Mouse (Mus musculus) hindbrain, embryonic 11.5 days (tissue): ENCODE data around the gene Cym. TPM values are rescaled to one million over a fixed set of nuclear protein-coding genes. Genes with fewer than 3 reads are reported as not detected.
A peak's percentile ranks its signal among the peaks of the same experiment; 100 is the strongest.

Experiments
- ATAC-seq: fragments of 200-750 bp; cut with Nextera tagmentation; 2 replicates; pipeline ENCODE4 v1.8.0; 2017; ENCODE audit warnings: mild to moderate bottlenecking, moderate TSS enrichment, moderate library complexity; ENCODE audit not compliant: low FRiP score
- DNase-seq: peaks from one replicate; pipeline ENCODE4 v3.0.0-alpha.2; 2015; ENCODE audit warnings: low spot score
- H3K27ac ChIP-seq: fragments of 300-500 bp; sonication (generic); 2 replicates; pipeline ENCODE4 v1.5.1; 2014; ENCODE audit warnings: mild to moderate bottlenecking, low read depth, low read length
- H3K27me3 ChIP-seq: fragments of 300-500 bp; sonication (generic); 2 replicates; pipeline ENCODE4 v1.6.1; 2014; ENCODE audit warnings: mild to moderate bottlenecking, low read length, moderate library complexity, mixed read lengths; ENCODE audit not compliant: control insufficient read depth, insufficient read depth
- H3K36me3 ChIP-seq: fragments of 300-500 bp; sonication (generic); 2 replicates; pipeline ENCODE4 v1.6.1; 2014; ENCODE audit warnings: mild to moderate bottlenecking, low read length, moderate library complexity, mixed read lengths; ENCODE audit not compliant: control insufficient read depth, insufficient read depth
- H3K4me1 ChIP-seq: fragments of 300-500 bp; sonication (generic); replicated peaks from 2 replicates; pipeline ENCODE4 v1.6.1; 2014; ENCODE audit warnings: low read length, mixed read lengths; ENCODE audit not compliant: control insufficient read depth, insufficient read depth
- H3K4me2 ChIP-seq: fragments of 300-500 bp; sonication (generic); replicated peaks from 2 replicates; pipeline ENCODE4 v1.6.1; 2014; ENCODE audit warnings: mild to moderate bottlenecking, low read depth, low read length
- H3K4me3 ChIP-seq: fragments of 300-500 bp; sonication (generic); 2 replicates; pipeline ENCODE4 v1.5.1; 2014; ENCODE audit warnings: low read depth, low read length
- H3K9ac ChIP-seq: fragments of 300-500 bp; sonication (generic); 2 replicates; pipeline ENCODE4 v1.6.1; 2014; ENCODE audit warnings: low read depth, low read length
- H3K9me3 ChIP-seq: fragments of 300-500 bp; sonication (generic); 2 replicates; pipeline ENCODE4 v1.6.1; 2016; ENCODE audit warnings: low read length; ENCODE audit not compliant: control insufficient read depth
- WGBS: fragments of 180-500 bp; shearing (Covaris S2); extraction: QIAGEN DNeasy Blood & Tissue Kit; methylation state at CpG from one replicate; pipeline ENCODE4 v1.1.7; 2014; 5-methylcytosine and 5-hydroxymethylcytosine counted together
- polyA plus RNA-seq: library from polyadenylated mRNA; unstranded; fragments of >200 nt; fragmentation: Nextera tagmentation; extraction: Ambion mirVana; gene quantifications from 2 replicates; pipeline ENCODE4 v1.2.1, GENCODE M21; 2014

Cym gene
- not detected in 2 replicates for polyA plus RNA-seq

GRCm38 (mm10) chr3:107221608-107222007 lies at the start of gene Cym:
TSS of gene Cym (minus strand) at chr3:107221732.
- no peak for DNase-seq
- Histone ChIP-seq H3K36me3 (no peaks in the 10 kb centered on the region), H3K4me2 (no peak within 1 kb of the TSS), H3K4me3 (no peak within 1 kb of the TSS), H3K4me1 (no peaks in the 10 kb centered on the region), H3K27ac (no peak within 1 kb of the TSS), H3K9me3 (no peaks in the 10 kb centered on the region), H3K27me3 (no peaks in the 10 kb centered on the region), H3K9ac (no peak within 1 kb of the TSS)
- no peak for ATAC-seq
- WGBS = 81% methylated on average over 10 of the region's 10 CpGs

DNA sequence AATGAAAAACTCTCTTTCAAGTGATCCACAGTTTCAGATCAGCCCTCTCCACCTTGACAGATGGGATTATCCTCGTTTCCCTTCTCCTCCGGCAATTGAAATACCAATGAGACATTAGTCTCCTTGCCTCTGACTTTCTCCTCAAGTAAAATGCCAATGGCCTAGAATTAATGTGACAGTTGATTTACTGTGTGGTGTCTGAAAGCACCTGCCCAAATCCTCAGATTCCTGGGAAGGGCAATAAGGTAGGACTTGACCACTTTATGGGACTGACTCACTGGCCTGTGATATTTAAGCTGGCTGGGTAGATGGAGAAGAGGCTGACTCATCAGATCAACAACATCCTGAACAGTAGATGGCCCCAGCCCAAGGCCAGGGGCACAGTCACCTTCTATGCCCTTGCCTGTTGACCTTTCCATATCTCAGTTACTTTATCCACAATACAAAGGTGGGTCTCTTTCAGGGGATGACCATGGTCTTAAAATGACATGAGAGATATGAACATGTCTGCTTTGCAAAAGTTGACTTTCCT lies 45.3 kb upstream of the Cym start:
- Histone ChIP-seq H3K27ac (no peak overlapping the region), H3K27me3 (no peaks in the 10 kb centered on the region), H3K4me3 (no peak overlapping the region), H3K36me3 (no peaks in the 10 kb centered on the region), H3K9me3 (no peaks in the 10 kb centered on the region), H3K4me1 (no peaks in the 10 kb centered on the region), H3K9ac (no peak overlapping the region), H3K4me2 (no peak overlapping the region)
- ATAC-seq (no peak), DNase-seq (no peak)
- 90% methylated on average over 2 of the region's 2 CpGs for WGBS

- Histone ChIP-seq H3K4me1 (no peaks in the 10 kb centered on the region), H3K4me3 (no peak overlapping the region), H3K9ac (no peak overlapping the region), H3K9me3 (no peaks in the 10 kb centered on the region), H3K4me2 (no peak overlapping the region), H3K27ac (no peak overlapping the region), H3K27me3 (no peaks in the 10 kb centered on the region), H3K36me3 (no peaks in the 10 kb centered on the region)
- DNase-seq (no peak), ATAC-seq (peak; percentile 60)
- 53% methylated on average over 7 of the region's 7 CpGs for WGBS
Measured at GRCm38 (mm10) chr3:107261851-107262165, 40.3 kb upstream of the Cym start.

GRCm38 (mm10) chr3:107260956-107261850 lies 39.7 kb upstream of the Cym start:
- H3K9me3 ChIP-seq = no peaks in the 10 kb centered on the region
- H3K9ac ChIP-seq = no peak overlapping the region
- no peaks in the 10 kb centered on the region for H3K4me1 ChIP-seq
- H3K27me3 ChIP-seq = no peaks in the 10 kb centered on the region
- DNase-seq (peak; percentile 27), ATAC-seq (peak; percentile 77)
- H3K27ac ChIP-seq = no peak overlapping the region
- H3K4me3 ChIP-seq = no peak overlapping the region
- H3K4me2 ChIP-seq = no peak overlapping the region
- no peaks in the 10 kb centered on the region for H3K36me3 ChIP-seq
- 46% methylated on average over 8 of the region's 8 CpGs for WGBS

DNA sequence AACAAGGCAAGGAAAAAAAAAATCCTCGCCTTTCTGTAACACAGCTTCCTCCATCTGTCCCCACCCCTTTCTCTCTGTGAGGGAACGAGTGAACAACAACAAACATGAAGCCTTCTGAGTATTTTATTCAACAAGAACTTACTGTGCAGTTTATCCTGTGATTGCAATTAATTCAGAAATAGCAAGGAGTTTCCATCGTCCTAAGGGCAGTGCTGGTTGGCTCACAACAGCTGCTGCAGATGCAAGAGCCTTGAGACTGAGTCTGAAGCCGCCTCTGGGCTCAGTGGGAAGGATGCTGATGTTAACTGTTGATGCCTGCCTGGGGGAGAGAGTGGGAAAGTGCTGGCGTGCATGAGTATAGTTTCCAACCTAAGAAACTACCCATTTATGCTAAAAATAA lies 36.4 kb upstream of the Cym start:
- Histone ChIP-seq H3K4me1 (no peaks in the 10 kb centered on the region), H3K4me3 (no peak overlapping the region), H3K27ac (no peak overlapping the region), H3K36me3 (no peaks in the 10 kb centered on the region), H3K27me3 (no peaks in the 10 kb centered on the region), H3K4me2 (no peak overlapping the region), H3K9ac (no peak overlapping the region), H3K9me3 (no peaks in the 10 kb centered on the region)
- ATAC-seq (no peak), DNase-seq (no peak)
- WGBS = 70% methylated on average over 5 of the region's 5 CpGs

GRCm38 (mm10) chr3:107256724-107257123 lies 35.2 kb upstream of the Cym start:
- Histone ChIP-seq H3K36me3 (no peaks in the 10 kb centered on the region), H3K4me3 (no peak overlapping the region), H3K4me2 (no peak overlapping the region), H3K4me1 (no peaks in the 10 kb centered on the region), H3K27me3 (no peaks in the 10 kb centered on the region), H3K9ac (no peak overlapping the region), H3K9me3 (no peaks in the 10 kb centered on the region), H3K27ac (no peak overlapping the region)
- 62% methylated on average over 7 of the region's 7 CpGs for WGBS
- DNase-seq (peak; percentile 17), ATAC-seq (peak; percentile 31; the same call in 1 of the 2 replicates)

DNA sequence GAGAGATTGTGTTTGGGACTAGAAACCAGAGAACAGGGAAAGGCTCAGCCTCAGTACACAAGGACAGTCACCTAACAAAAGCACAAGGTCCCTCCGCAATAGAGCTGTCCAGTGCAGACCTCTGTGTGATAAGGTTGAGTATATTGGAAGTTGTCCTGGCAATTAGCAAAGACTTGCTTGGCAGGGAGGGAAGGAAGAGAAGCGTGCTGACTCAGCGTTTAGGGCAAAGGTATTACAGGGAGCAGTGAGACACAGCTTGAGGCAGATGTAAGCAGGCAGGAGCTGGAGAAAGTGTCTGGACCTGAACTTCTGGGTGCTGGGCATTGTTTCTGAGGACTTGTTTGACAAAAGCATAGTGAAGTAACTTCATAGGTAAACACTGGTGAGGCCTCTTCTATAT lies 34.5 kb upstream of the Cym start:
- 80% methylated on average over 3 of the region's 3 CpGs for WGBS
- Histone ChIP-seq H3K4me3 (no peak overlapping the region), H3K4me1 (no peaks in the 10 kb centered on the region), H3K9me3 (no peaks in the 10 kb centered on the region), H3K9ac (no peak overlapping the region), H3K4me2 (no peak overlapping the region), H3K27ac (no peak overlapping the region), H3K27me3 (no peaks in the 10 kb centered on the region), H3K36me3 (no peaks in the 10 kb centered on the region)
- DNase-seq = no peak
- ATAC-seq = no peak

GRCm38 (mm10) chr3:107253925-107254324 lies 32.4 kb upstream of the Cym start:
- Histone ChIP-seq H3K4me2 (no peak overlapping the region), H3K27me3 (no peaks in the 10 kb centered on the region), H3K9me3 (no peaks in the 10 kb centered on the region), H3K9ac (no peak overlapping the region), H3K4me1 (no peaks in the 10 kb centered on the region), H3K36me3 (no peaks in the 10 kb centered on the region), H3K27ac (no peak overlapping the region), H3K4me3 (no peak overlapping the region)
- no peak for ATAC-seq
- WGBS = 84% methylated on average over 5 of the region's 5 CpGs
- DNase-seq = no peak

DNA sequence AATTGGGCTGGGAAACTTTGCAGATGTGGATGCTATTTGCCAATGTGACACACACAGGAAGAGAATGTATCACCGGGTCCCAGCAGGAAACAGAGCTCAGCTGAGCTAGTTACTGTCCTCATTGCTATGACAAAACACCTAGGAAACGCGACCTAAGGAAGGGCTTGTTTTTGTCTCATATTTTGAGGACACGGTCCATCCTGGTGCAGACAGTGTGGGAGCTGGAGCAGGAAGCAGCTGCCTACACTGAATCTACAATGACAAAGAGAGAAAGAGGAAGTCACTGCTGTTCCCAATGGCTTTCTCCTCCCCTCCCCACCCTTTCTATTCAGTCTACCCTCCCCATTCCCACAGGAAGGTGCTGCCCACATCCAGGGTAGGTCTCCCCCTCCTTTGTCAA lies 30.5 kb upstream of the Cym start:
- no peaks in the 10 kb centered on the region for H3K27me3 ChIP-seq
- ATAC-seq (no peak), DNase-seq (no peak)
- no peaks in the 10 kb centered on the region for H3K9me3 ChIP-seq
- H3K27ac ChIP-seq = no peak overlapping the region
- no peaks in the 10 kb centered on the region for H3K36me3 ChIP-seq
- H3K9ac ChIP-seq = no peak overlapping the region
- H3K4me1 ChIP-seq = no peaks in the 10 kb centered on the region
- WGBS = 78% methylated on average over 4 of the region's 4 CpGs
- no peak overlapping the region for H3K4me2 ChIP-seq
- no peak overlapping the region for H3K4me3 ChIP-seq
